10 mouse cellular contexts compared by ENCODE assay signal in genomic region chr11:79737865-79738502, GRCm38 (mm10).
A peak's percentile ranks its signal among the peaks of the same experiment; 100 is the strongest.
DNase-seq lines count a peak whose midpoint lies in the region; ATAC-seq and TF ChIP-seq lines count a peak whose summit lies in the region.
"Had no signal": no experiment of that assay in that cellular context is flagged by ENCODE, and none has a peak within 500 bp of the region (broad histone marks: within the 10 kb centered on the region; RNA-seq: fewer than 3 reads in every experiment).

No protein-coding gene starts in this region.

- H3K36me3 ChIP-seq in heart, embryonic 12.5 days: no peaks in the 10 kb centered on the region
- no peaks in the 10 kb centered on the region for H3K36me3 ChIP-seq in lung, postnatal 0 days (ENCODE audit: insufficient read depth, low read length)
- H3K36me3 ChIP-seq in stomach, embryonic 15.5 days: 0 out of 2 replicates have a peak, but pooled peaks cover 4% of the 10 kb centered on the region
- H3K36me3 ChIP-seq in forebrain, postnatal 0 days (ENCODE audit: insufficient read depth): no peaks in the 10 kb centered on the region
- H3K36me3 ChIP-seq: neural tube, embryonic 12.5 days had no signal

- H3K4me2 ChIP-seq in heart, embryonic 12.5 days: no peak overlapping the region
- no peak overlapping the region for H3K4me2 ChIP-seq in lung, postnatal 0 days (replicated peaks; ENCODE audit: low read depth, low read length)
- H3K4me2 ChIP-seq in stomach, embryonic 15.5 days: no peak overlapping the region
- no peak overlapping the region for H3K4me2 ChIP-seq in forebrain, postnatal 0 days (ENCODE audit: low read depth)
- H3K4me2 ChIP-seq: neural tube, embryonic 12.5 days had no signal

- ATAC-seq in heart, embryonic 12.5 days (ENCODE audit: insufficient number of reproducible peaks, low FRiP score): no peak
- ATAC-seq in lung, postnatal 0 days: no peak
- ATAC-seq in stomach, embryonic 15.5 days (ENCODE audit: insufficient read depth, low FRiP score, low read depth): no peak
- no peak for ATAC-seq in forebrain, postnatal 0 days
- ATAC-seq: CD4-positive, CD25-positive, alpha-beta regulatory T cell, adult 4 months had no signal

- no peak for DNase-seq in heart, postnatal 25 days (ENCODE audit: low spot score)
- peak; percentile 59 for DNase-seq in lung, postnatal 0 days (ENCODE audit: low spot score)
- no peak for DNase-seq in lung, postnatal 36 days
- peak; percentile 63 to 68 for DNase-seq in kidney, adult 8-10 months
- no peak for DNase-seq in left cerebral cortex, postnatal 14 days (ENCODE audit: low spot score in 2 of 2)
- DNase-seq in forebrain, postnatal 0 days: no peak

- H3K27ac ChIP-seq in heart, embryonic 12.5 days (ENCODE audit: poor library complexity, severe bottlenecking): peak overlapping the region; percentile 80
- H3K27ac ChIP-seq in lung, postnatal 0 days (ENCODE audit: low read length): peak overlapping the region; percentile 89
- peak overlapping the region; percentile 49; the same call in 1 of the 2 replicates for H3K27ac ChIP-seq in stomach, embryonic 15.5 days
- H3K27ac ChIP-seq in forebrain, postnatal 0 days (ENCODE audit: low read depth, low read length): no peak overlapping the region
- H3K27ac ChIP-seq: neural tube, embryonic 12.5 days had no signal

- 82% methylated on average over 6 of the region's 6 CpGs for WGBS in heart, embryonic 12.5 days
- WGBS in lung, postnatal 0 days: 76% methylated on average over 6 of the region's 6 CpGs
- WGBS in stomach, embryonic 15.5 days: 77% methylated on average over 6 of the region's 6 CpGs
- WGBS in forebrain, postnatal 0 days: 92% methylated on average over 6 of the region's 6 CpGs

- no peaks in the 10 kb centered on the region for H3K27me3 ChIP-seq in heart, embryonic 12.5 days (replicated peaks)
- H3K27me3 ChIP-seq in lung, postnatal 0 days (replicated peaks; ENCODE audit: insufficient read depth, low read length): no peaks in the 10 kb centered on the region
- no peaks in the 10 kb centered on the region for H3K27me3 ChIP-seq in stomach, embryonic 15.5 days (replicated peaks)
- H3K27me3 ChIP-seq in forebrain, postnatal 0 days (ENCODE audit: insufficient read depth, low read length): no peaks in the 10 kb centered on the region
- H3K27me3 ChIP-seq: neural tube, embryonic 12.5 days had no signal

- H3K4me3 ChIP-seq in heart, embryonic 12.5 days: no peak overlapping the region
- no peak overlapping the region for H3K4me3 ChIP-seq in lung, postnatal 0 days (ENCODE audit: low read depth, low read length)
- H3K4me3 ChIP-seq in stomach, embryonic 15.5 days (replicated peaks): no peak overlapping the region
- H3K4me3 ChIP-seq in forebrain, postnatal 0 days (ENCODE audit: low read depth, low read length): no peak overlapping the region
- H3K4me3 ChIP-seq: neural tube, embryonic 12.5 days had no signal

- no peak for TF ChIP-seq EP300 in lung, postnatal 0 days (IDR thresholded peaks at IDR 0.05)

- TF ChIP-seq CTCF in lung, postnatal 0 days (IDR thresholded peaks at IDR 0.05): no peak
- TF ChIP-seq CTCF in forebrain, postnatal 0 days (IDR thresholded peaks at IDR 0.05; ENCODE audit: low read depth): no peak

- H3K9ac ChIP-seq in heart, embryonic 12.5 days: no peak overlapping the region
- no peak overlapping the region for H3K9ac ChIP-seq in lung, postnatal 0 days (replicated peaks; ENCODE audit: low read depth)
- H3K9ac ChIP-seq in stomach, embryonic 15.5 days: no peak overlapping the region
- no peak overlapping the region for H3K9ac ChIP-seq in forebrain, postnatal 0 days
- H3K9ac ChIP-seq: neural tube, embryonic 12.5 days had no signal

- no peaks in the 10 kb centered on the region for H3K9me3 ChIP-seq in heart, embryonic 12.5 days (replicated peaks)
- no peaks in the 10 kb centered on the region for H3K9me3 ChIP-seq in lung, postnatal 0 days (ENCODE audit: low read length)
- no peaks in the 10 kb centered on the region for H3K9me3 ChIP-seq in stomach, embryonic 15.5 days
- no peaks in the 10 kb centered on the region for H3K9me3 ChIP-seq in forebrain, postnatal 0 days (ENCODE audit: low read length)
- H3K9me3 ChIP-seq: neural tube, embryonic 12.5 days had no signal

- H3K4me1 ChIP-seq in heart, embryonic 12.5 days (replicated peaks): peaks cover 45% of the 10 kb centered on the region
- H3K4me1 ChIP-seq in lung, postnatal 0 days (ENCODE audit: insufficient read depth, low read depth, low read length): peaks cover 26% of the 10 kb centered on the region
- 0 out of 2 replicates have a peak, but pooled peaks cover 13% of the 10 kb centered on the region for H3K4me1 ChIP-seq in stomach, embryonic 15.5 days
- peaks cover 8% of the 10 kb centered on the region; the same call in 1 of the 2 replicates for H3K4me1 ChIP-seq in forebrain, postnatal 0 days (ENCODE audit: insufficient read depth)

- intact Hi-C loops in heart, postnatal 25 days (cut with DNase I): no loop called here
- intact Hi-C loops in left cerebral cortex, postnatal 14 days (cut with DNase I): no loop called here

Comparison
In these comparisons a context has a peak if more than half of its experiments do, and no peak if none do; other contexts are left out.
1. DNase-seq: peak in lung, postnatal 0 days (single experiment) and kidney, adult 8-10 months (2 of 2); none in heart, postnatal 25 days (single experiment), lung, postnatal 36 days (single experiment), left cerebral cortex, postnatal 14 days (0 of 2) and forebrain, postnatal 0 days (single experiment).